In the genomic region with DNA sequence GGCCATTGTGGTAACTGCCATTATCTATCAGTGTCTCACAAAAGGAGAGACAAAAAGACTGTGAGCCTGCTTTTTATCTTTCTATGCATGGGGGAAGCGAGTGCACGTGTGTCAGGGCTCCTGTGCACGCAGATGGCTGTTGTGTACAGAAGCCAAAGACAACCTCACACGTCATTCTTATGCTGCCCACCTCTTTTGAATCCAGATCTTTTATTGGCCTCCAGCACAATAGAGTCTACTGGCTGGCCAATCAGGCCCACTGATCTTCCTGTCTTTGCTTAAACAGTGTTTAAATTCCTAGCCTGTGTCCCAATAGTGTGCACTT, we compare ENCODE assay signal across 15 mouse cellular contexts. TPM values are rescaled to one million over a fixed set of nuclear protein-coding genes. Genes with fewer than 3 reads are reported as not detected.
DNase-seq lines count a peak whose midpoint lies in the region; ATAC-seq lines count a peak whose summit lies in the region.
"Had no signal": no experiment of that assay in that cellular context is flagged by ENCODE, and none has a peak within 500 bp of the region (broad histone marks: within the 10 kb centered on the region; RNA-seq: fewer than 3 reads in every experiment).

No protein-coding gene starts in this region.

- H3K36me3 ChIP-seq in hindbrain, embryonic 16.5 days (ENCODE audit: control insufficient read depth, insufficient read depth, low read length), result no peaks in the 10 kb centered on the region
- H3K36me3 ChIP-seq in midbrain, embryonic 16.5 days (ENCODE audit: control insufficient read depth, insufficient read depth, low read length), result no peaks in the 10 kb centered on the region
- no peaks in the 10 kb centered on the region for H3K36me3 ChIP-seq in heart, embryonic 10.5 days
- H3K36me3 ChIP-seq: heart, embryonic 12.5 days; kidney, embryonic 15.5 days; liver, embryonic 15.5 days had no signal

- WGBS in hindbrain, embryonic 16.5 days, result 29% methylated on average over 4 of the region's 4 CpGs
- WGBS in midbrain, embryonic 16.5 days, result 6% methylated on average over 4 of the region's 4 CpGs
- WGBS in heart, embryonic 10.5 days, result 43% methylated on average over 4 of the region's 4 CpGs

- peak; percentile 67 for ATAC-seq in hindbrain, embryonic 16.5 days
- peak; percentile 58 for ATAC-seq in midbrain, embryonic 16.5 days

- H3K4me2 ChIP-seq in hindbrain, embryonic 16.5 days (ENCODE audit: low read length), result no peak overlapping the region
- H3K4me2 ChIP-seq in midbrain, embryonic 16.5 days (ENCODE audit: low read length), result no peak overlapping the region
- H3K4me2 ChIP-seq: heart, embryonic 12.5 days; kidney, embryonic 15.5 days; liver, embryonic 15.5 days had no signal

- no peaks in the 10 kb centered on the region for H3K4me1 ChIP-seq in hindbrain, embryonic 16.5 days (ENCODE audit: control insufficient read depth, insufficient read depth, low read depth, low read length)
- H3K4me1 ChIP-seq in midbrain, embryonic 16.5 days (ENCODE audit: control insufficient read depth, insufficient read depth, low read length), result 0 out of 2 replicates have a peak, but pooled peaks cover 2% of the 10 kb centered on the region
- peaks cover 9% of the 10 kb centered on the region for H3K4me1 ChIP-seq in heart, embryonic 10.5 days

- no peak overlapping the region for H3K27ac ChIP-seq in hindbrain, embryonic 16.5 days (ENCODE audit: low read depth, low read length)
- H3K27ac ChIP-seq in midbrain, embryonic 16.5 days (ENCODE audit: low read length), result no peak overlapping the region
- H3K27ac ChIP-seq in heart, embryonic 10.5 days, result no peak overlapping the region
- H3K27ac ChIP-seq: kidney, embryonic 15.5 days; liver, embryonic 15.5 days had no signal

- peak; percentile 2 for DNase-seq in NIH3T3 (ENCODE audit: low read depth)
- DNase-seq in embryo, embryonic 11 days, result peak; percentile 26
- no peak for DNase-seq in heart, embryonic 10.5 days (ENCODE audit: low spot score)
- DNase-seq in lung, postnatal 10 days, result no peak
- DNase-seq in frontal cortex, postnatal 10 days (ENCODE audit: low spot score in 2 of 2), result no peak
- DNase-seq: gastrocnemius, postnatal 10 days; left cerebral cortex, postnatal 4 days; right cerebral cortex, postnatal 4 days; thymus, postnatal 25 days had no signal

- no peak overlapping the region for H3K9ac ChIP-seq in hindbrain, embryonic 16.5 days (ENCODE audit: low read depth, low read length)
- no peak overlapping the region for H3K9ac ChIP-seq in midbrain, embryonic 16.5 days (ENCODE audit: low read depth, low read length)
- H3K9ac ChIP-seq: heart, embryonic 12.5 days; kidney, embryonic 15.5 days; liver, embryonic 15.5 days had no signal

- no peaks in the 10 kb centered on the region for H3K27me3 ChIP-seq in hindbrain, embryonic 16.5 days (replicated peaks; ENCODE audit: control insufficient read depth, insufficient read depth, low read length)
- no peaks in the 10 kb centered on the region for H3K27me3 ChIP-seq in midbrain, embryonic 16.5 days (ENCODE audit: control insufficient read depth, insufficient read depth, low read depth, low read length)
- peaks cover 5% of the 10 kb centered on the region; the same call in 1 of the 2 replicates for H3K27me3 ChIP-seq in heart, embryonic 10.5 days (ENCODE audit: insufficient read depth, poor library complexity, severe bottlenecking)
- H3K27me3 ChIP-seq: heart, embryonic 12.5 days; kidney, embryonic 15.5 days; liver, embryonic 15.5 days had no signal

- H3K4me3 ChIP-seq in hindbrain, embryonic 16.5 days (ENCODE audit: low read length), result no peak overlapping the region
- no peak overlapping the region for H3K4me3 ChIP-seq in midbrain, embryonic 16.5 days (ENCODE audit: low read depth, low read length)
- no peak overlapping the region for H3K4me3 ChIP-seq in heart, embryonic 10.5 days
- H3K4me3 ChIP-seq: heart, embryonic 12.5 days; kidney, embryonic 15.5 days; liver, embryonic 15.5 days had no signal

- H3K9me3 ChIP-seq in hindbrain, embryonic 16.5 days (ENCODE audit: control insufficient read depth, low read length), result no peaks in the 10 kb centered on the region
- no peaks in the 10 kb centered on the region for H3K9me3 ChIP-seq in midbrain, embryonic 16.5 days (replicated peaks; ENCODE audit: control insufficient read depth, low read length, poor library complexity, severe bottlenecking)
- no peaks in the 10 kb centered on the region for H3K9me3 ChIP-seq in heart, embryonic 10.5 days
- H3K9me3 ChIP-seq: heart, embryonic 12.5 days; kidney, embryonic 15.5 days; liver, embryonic 15.5 days had no signal

RNA-seq across cellular contexts. Expression of gene Slc17a4, which starts 21.6 kb away (rescaled TPM):
- not detected in 2 replicates for polyA plus RNA-seq in hindbrain, embryonic 16.5 days (2015; fragmentation: Nextera tagmentation; extraction: Ambion mirVana)
- polyA plus RNA-seq in midbrain, embryonic 16.5 days (2015; fragmentation: Nextera tagmentation; extraction: Ambion mirVana), result not detected in 2 replicates
- 0.10 TPM in 1 of 2 replicates, not detected in the other for polyA plus RNA-seq in heart, embryonic 10.5 days (2016; fragmentation: Nextera tagmentation; extraction: Ambion mirVana)
- polyA plus RNA-seq: heart, embryonic 12.5 days had no signal

RNA-seq across cellular contexts. Expression of gene Slc17a1, which starts 25.7 kb away (rescaled TPM):
- not detected in 2 replicates for polyA plus RNA-seq in hindbrain, embryonic 16.5 days (2015; fragmentation: Nextera tagmentation; extraction: Ambion mirVana)
- polyA plus RNA-seq in midbrain, embryonic 16.5 days (2015; fragmentation: Nextera tagmentation; extraction: Ambion mirVana), result not detected in 2 replicates
- polyA plus RNA-seq in heart, embryonic 10.5 days (2016; fragmentation: Nextera tagmentation; extraction: Ambion mirVana), result not detected in 2 replicates
- polyA plus RNA-seq: heart, embryonic 12.5 days had no signal

RNA-seq across cellular contexts. Expression of gene Hist1h2ba, which starts 40.7 kb away (rescaled TPM):
- polyA plus RNA-seq in hindbrain, embryonic 16.5 days (2015; fragmentation: Nextera tagmentation; extraction: Ambion mirVana), result not detected in 2 replicates
- not detected in 2 replicates for polyA plus RNA-seq in midbrain, embryonic 16.5 days (2015; fragmentation: Nextera tagmentation; extraction: Ambion mirVana)
- not detected in 2 replicates for polyA plus RNA-seq in heart, embryonic 10.5 days (2016; fragmentation: Nextera tagmentation; extraction: Ambion mirVana)
- polyA plus RNA-seq: heart, embryonic 12.5 days; kidney, embryonic 15.5 days; liver, embryonic 15.5 days; stomach, embryonic 16.5 days had no signal

RNA-seq across cellular contexts. Expression of gene Hist1h2aa, which starts 41.0 kb away (rescaled TPM):
- not detected in 2 replicates for polyA plus RNA-seq in hindbrain, embryonic 16.5 days (2015; fragmentation: Nextera tagmentation; extraction: Ambion mirVana)
- polyA plus RNA-seq in midbrain, embryonic 16.5 days (2015; fragmentation: Nextera tagmentation; extraction: Ambion mirVana), result not detected in 2 replicates
- polyA plus RNA-seq in heart, embryonic 10.5 days (2016; fragmentation: Nextera tagmentation; extraction: Ambion mirVana), result not detected in 2 replicates
- polyA plus RNA-seq: heart, embryonic 12.5 days; kidney, embryonic 15.5 days; liver, embryonic 15.5 days; stomach, embryonic 16.5 days had no signal

RNA-seq across cellular contexts. Expression of gene Slc17a3, which starts 54.0 kb away (rescaled TPM):
- polyA plus RNA-seq in hindbrain, embryonic 16.5 days (2015; fragmentation: Nextera tagmentation; extraction: Ambion mirVana), result not detected in 2 replicates
- polyA plus RNA-seq in midbrain, embryonic 16.5 days (2015; fragmentation: Nextera tagmentation; extraction: Ambion mirVana), result not detected in 2 replicates
- not detected in 2 replicates for polyA plus RNA-seq in heart, embryonic 10.5 days (2016; fragmentation: Nextera tagmentation; extraction: Ambion mirVana)
- polyA plus RNA-seq: heart, embryonic 12.5 days had no signal

Comparison
In these comparisons a context has a peak if more than half of its experiments do, and no peak if none do; other contexts are left out.
1. DNase-seq: peak in NIH3T3 (single experiment) and embryo, embryonic 11 days (single experiment); none in heart, embryonic 10.5 days (single experiment), lung, postnatal 10 days (single experiment) and frontal cortex, postnatal 10 days (0 of 2).